ENCODE assay signal across 12 mouse cellular contexts in genomic region chr9:9127041-9127755, GRCm38 (mm10).
DNase-seq lines count a peak whose midpoint lies in the region.
"Had no signal": no experiment of that assay in that cellular context is flagged by ENCODE, and none has a peak within 500 bp of the region (broad histone marks: within the 10 kb centered on the region; RNA-seq: fewer than 3 reads in every experiment).

No protein-coding gene starts in this region.

- H3K9me3 ChIP-seq in heart, embryonic 10.5 days, result no peaks in the 10 kb centered on the region
- H3K9me3 ChIP-seq: limb, embryonic 15.5 days had no signal

- no peaks in the 10 kb centered on the region for H3K36me3 ChIP-seq in heart, embryonic 10.5 days
- H3K36me3 ChIP-seq: limb, embryonic 15.5 days had no signal

- 45% methylated on average over 4 of the region's 4 CpGs for WGBS in heart, embryonic 10.5 days

- no peak for DNase-seq in heart, embryonic 10.5 days (ENCODE audit: low spot score)
- no peak for DNase-seq in heart, adult 9 months (ENCODE audit: low spot score in 2 of 2)
- peak; percentile 28 for DNase-seq in ZHBTc4 (ENCODE audit: low read depth, low spot score)
- DNase-seq in embryo, embryonic 9.5 days (ENCODE audit: extremely low spot score), result peak; percentile 27
- DNase-seq in kidney, postnatal 25 days, result peak; percentile 46 to 56
- no peak for DNase-seq in c-Kit-positive CD71-positive TER-119-positive erythroid progenitor cells, embryonic 14.5 days (ENCODE audit: low spot score)
- DNase-seq in gastrocnemius, postnatal 25 days, result no peak
- DNase-seq in gastrocnemius, adult 8-10 months (ENCODE audit: low spot score in 2 of 2), result no peak
- DNase-seq: right cerebral cortex, adult 18-20 months; thymus, adult 18-20 months had no signal

- H3K27ac ChIP-seq in heart, embryonic 10.5 days, result peak overlapping the region; percentile 47
- H3K27ac ChIP-seq: limb, embryonic 15.5 days had no signal

- H3K27me3 ChIP-seq in heart, embryonic 10.5 days (ENCODE audit: insufficient read depth, poor library complexity, severe bottlenecking), result no peaks in the 10 kb centered on the region
- H3K27me3 ChIP-seq: CH12.LX; limb, embryonic 15.5 days had no signal

- no peak overlapping the region for H3K4me3 ChIP-seq in heart, embryonic 10.5 days
- H3K4me3 ChIP-seq: limb, embryonic 15.5 days had no signal

- peaks cover 10% of the 10 kb centered on the region for H3K4me1 ChIP-seq in heart, embryonic 10.5 days

Comparison
In these comparisons a context has a peak if more than half of its experiments do, and no peak if none do; other contexts are left out.
1. DNase-seq: peak in ZHBTc4 (single experiment), embryo, embryonic 9.5 days (single experiment) and kidney, postnatal 25 days (2 of 2); none in heart, embryonic 10.5 days (single experiment), heart, adult 9 months (0 of 2), c-Kit-positive CD71-positive TER-119-positive erythroid progenitor cells, embryonic 14.5 days (single experiment), gastrocnemius, postnatal 25 days (single experiment) and gastrocnemius, adult 8-10 months (0 of 2).